Mouse (Mus musculus): ENCODE results near the gene Dusp1. TPM values are rescaled to one million over a fixed set of nuclear protein-coding genes. Genes with fewer than 3 reads are reported as not detected.

Dusp1 gene
- polyA plus RNA-seq, 1 experiment: 75.0 TPM

DNA sequence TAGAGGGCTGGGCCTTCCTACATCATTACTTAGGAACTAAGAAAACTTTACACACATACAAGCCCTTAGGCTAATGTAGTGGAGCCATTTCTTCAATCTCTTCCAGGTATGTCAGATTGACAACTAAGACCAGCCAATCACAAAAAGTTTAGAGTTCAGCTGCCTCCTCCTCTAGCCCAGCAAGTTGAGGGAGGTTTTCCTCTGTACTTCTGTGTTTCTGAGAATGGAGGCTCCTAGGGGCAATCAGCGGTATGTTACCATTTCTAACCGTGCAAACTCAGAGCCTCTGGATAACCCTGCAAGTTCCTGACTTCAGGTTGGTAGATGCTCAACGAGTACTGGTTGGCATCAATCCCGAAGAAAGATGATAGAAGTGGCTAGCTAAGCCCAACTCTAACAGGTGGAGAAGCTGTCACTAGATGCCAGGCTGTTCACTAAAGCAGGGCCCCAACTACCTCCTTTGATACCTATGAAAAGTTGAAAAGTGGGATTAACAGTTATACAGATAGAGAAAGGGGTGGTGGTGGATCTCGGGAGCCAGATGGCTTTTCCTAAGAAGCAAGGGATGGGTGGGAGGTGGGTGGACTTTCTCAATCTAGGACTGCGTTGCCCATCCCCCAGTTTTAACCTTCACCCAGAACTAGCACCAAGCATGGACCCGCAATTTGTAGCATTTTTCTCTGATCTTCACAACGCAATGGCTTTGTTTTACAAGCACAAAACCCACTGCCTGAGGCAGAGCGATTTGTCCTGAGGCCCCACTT lies 1.2 kb downstream of the Dusp1 start:
- no peak for DNase-seq (ENCODE audit: low spot score)

DNA sequence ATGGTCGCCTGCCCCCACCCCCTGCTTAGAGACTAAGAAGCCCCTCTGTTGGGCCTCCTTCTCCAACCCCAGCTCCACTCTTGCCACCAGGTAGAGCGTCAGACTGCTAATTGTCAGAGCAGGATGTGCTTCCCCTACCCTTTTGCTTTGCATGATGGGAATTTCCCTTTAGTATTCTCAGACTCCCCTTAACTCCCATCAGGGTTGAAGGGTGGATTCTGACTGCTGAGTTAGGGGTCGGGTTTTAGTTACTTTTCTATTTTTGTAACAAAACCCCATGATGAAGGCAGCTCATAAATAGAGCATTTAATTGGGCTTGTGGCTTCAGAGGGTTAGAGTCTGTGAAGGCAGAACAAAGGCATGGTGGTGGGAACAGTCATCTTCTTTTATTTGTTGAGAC lies 8.9 kb downstream of the Dusp1 start:
- DNase-seq (ENCODE audit: low spot score): no peak

DNA sequence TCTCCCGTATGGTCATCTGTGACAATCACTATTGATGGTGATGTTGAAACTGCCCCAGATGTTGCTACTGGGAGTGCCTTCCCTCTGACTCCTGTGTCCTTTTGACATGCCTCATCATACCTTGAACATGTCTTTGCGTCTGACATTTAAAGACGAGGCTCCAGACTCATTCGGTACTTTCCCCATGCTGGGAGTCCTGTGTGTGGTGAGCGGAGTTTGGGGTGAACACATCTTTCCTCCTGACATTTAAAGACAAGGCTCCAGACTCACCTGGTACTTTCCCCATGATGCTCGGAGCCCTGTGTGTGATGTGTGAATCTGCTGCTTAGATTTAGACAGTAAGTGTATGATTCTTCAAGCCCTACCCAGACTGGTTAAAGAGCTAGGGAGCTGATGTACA lies 10.8 kb downstream of the Dusp1 start:
- DNase-seq (ENCODE audit: low spot score): no peak

DNA sequence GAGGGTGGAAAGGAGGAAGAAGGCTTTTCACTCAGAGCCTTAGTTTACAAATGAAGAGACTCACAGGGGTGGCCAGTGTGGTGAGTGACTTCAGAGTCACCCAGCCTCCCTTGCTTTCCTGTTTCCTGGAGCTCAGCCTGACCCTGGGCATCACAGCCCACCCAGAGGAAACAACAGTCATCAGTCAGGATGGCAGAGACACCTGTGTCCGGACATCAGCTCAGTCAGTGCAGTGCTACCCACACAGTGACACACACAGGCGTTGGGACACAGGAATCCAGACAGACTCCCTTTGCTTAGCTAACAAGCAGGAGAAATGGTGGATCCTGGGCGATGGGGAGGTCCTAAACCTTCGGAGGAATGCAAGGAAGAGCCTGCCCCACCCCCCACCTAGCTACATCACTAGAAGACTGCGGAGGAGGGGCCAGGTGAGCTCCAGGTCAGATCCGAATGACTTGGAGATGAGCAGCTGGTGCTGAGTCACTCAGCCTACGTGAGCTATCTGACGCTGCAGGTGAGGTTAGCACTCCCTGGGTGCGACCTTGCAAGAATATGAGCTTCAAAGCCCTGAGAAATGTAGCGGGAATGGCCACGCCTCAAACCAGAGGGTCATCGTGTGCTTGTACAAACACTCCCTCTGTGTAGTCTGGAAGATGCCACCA lies 12.6 kb downstream of the Dusp1 start:
- DNase-seq (ENCODE audit: low spot score): no peak

DNA sequence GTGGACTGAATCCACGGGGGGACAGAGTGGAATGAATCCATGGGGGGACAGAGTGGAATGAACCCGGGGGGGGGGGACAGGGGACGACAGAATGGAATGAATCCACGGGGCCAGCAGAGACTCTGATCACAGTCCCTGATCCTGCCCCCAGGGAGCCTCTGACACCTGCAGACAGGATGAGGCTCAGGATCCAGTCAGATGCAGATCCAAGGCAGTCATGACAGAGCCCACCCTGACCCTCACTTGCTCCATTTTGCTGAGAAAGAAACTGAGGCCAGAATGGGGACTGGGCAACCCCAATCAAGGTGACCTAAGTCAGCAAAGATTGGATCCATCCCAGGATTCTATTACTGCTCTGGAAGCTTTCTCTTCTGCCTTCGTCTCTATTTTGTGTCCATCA lies 13.4 kb downstream of the Dusp1 start:
- DNase-seq (ENCODE audit: low spot score): no peak

DNA sequence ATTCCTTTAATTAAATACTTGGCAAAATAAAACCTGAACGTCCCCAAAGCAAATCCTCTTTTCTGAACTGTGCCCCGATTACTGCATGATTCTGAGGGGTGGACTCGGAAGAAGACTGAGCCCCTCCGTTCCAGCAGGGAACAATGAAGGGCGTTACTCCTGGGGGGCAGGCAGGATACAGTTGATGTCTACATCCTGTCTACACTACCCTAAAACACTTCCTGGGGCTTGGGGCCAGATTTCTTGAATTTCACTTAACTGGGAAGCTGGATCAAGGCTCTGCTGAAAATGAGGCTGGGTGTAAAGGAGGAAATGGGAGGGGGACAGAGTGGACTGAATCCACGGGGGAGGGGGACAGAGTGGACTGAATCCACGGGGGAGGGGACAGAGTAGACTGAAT lies 14.2 kb downstream of the Dusp1 start:
- DNase-seq (ENCODE audit: low spot score): no peak

DNA sequence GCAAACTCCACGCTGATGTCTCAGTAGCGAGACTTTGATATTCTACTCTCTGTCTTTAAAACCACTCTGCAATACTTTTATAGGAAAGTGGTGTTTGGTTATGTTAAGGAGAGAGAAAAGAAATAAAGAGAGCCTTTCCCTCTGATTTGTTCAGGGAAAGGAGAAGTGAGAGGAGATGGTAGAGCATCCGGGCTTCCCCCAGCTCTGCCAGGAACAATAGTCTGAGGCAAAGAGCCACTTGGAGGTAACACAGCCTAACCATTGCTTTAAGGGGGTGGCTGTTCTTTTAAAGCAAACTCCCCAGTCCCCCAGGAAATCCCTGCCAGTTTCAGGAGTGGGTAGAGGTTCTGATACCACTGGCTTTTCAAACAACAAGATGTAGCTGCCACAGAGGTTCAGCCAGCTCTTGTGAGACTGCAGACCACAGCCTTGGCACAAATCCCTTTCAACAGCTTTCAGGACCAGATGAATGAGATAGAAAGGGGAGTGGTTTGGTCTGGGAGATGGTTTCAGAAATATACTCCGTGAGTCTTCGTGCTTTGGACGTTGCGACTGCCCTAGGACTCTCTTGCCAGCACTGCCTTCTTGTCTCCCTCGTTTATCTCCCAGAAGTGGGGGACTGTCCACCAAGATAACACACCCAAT lies 17.5 kb downstream of the Dusp1 start:
- no peak for DNase-seq (ENCODE audit: low spot score)

DNA sequence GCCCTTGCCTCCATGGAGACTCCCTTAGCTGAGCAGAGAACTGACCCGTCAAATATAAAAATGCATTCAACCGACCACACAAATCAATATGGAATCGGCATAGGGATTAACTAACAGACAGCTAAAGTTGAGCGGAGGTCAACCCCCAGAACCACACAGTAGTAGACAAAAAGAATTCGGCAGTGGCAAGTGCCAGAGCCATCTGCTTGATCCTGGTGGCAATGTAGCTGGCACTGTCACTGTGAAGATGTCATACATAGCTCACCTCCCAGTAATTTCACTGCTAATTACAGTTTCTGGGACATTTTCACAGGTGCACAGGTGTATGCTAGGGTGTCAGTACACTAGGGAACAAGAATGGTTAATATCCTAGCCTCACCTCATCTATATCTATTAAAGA lies 21.8 kb downstream of the Dusp1 start:
- DNase-seq (ENCODE audit: low spot score): no peak

DNA sequence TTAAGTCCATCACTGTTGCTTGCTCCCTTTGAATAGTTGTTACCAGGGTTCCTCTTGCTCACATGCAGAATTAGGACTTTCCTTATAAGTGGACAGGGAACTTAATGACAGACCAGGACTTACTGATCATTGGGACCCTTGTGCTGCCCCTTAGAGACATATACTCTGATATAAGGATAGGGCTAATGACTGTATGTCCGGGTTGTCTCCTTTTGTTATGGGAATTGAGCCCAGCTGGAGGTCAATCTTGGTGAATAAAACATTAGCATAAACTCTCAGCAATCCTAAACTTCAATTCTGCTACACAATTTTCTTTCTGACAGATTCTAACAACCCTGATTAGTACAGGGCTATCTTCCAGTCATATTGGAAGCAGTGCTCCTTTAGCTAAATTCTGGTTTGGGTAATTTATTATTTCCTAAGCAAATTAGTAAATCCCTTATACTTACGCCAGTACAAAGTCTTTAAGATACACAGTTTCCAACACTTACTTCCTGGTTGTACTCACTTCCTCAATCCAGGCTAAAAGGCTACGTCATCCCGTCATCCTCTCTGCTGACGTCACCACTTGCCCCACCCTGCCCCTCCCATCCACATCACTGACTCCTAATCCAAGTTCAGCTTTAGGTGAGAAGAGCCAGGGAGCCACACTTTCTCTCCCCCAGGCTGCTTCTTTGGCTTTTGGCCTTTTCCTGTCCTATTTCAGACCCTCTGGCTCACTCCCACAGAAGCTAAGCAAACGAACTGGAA lies 24.0 kb downstream of the Dusp1 start:
- no peak for DNase-seq (ENCODE audit: low spot score)

DNA sequence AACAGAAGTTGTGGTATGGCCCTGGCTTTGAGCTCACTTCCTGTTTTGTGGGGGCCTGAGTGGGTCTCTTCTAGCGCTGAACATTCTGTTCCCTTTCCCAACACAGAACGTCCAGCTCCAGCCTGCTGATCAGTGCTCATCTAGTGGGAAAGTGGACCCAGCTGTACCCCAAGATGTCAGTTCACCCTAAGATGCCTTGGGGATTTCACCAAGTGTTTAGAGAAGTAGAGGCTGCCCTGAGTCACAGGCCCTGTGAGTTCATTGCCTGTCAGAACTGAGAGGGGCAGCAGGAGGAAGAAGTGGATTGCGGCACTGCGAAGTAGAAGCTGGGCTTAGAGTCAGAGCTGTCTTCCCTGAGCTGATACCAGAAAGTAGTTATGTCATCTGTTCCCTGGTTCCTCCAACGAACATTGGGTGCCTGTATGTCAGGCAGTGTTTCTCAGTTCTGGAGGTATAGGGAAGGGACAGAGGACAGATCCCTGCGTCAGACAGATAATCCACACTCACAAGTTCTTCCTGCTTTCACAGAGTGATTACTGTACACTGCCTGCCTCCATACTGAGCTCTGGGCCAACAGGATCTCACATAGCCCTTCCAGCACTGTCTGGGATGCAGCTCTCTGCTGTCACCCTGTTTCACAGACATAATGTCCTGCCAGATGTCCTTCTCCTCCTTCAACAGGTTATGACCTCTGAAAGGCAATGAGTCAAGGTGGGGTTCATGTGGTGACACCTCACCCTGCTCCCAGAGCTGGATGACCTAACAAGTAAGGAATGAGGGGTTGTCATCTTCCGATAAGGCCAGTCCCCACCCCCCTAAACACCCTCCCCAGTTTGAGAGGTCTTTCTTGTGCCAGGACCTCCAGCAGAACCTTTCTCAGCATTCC lies 26.4 kb downstream of the Dusp1 start:
- DNase-seq (ENCODE audit: low spot score): no peak

DNA sequence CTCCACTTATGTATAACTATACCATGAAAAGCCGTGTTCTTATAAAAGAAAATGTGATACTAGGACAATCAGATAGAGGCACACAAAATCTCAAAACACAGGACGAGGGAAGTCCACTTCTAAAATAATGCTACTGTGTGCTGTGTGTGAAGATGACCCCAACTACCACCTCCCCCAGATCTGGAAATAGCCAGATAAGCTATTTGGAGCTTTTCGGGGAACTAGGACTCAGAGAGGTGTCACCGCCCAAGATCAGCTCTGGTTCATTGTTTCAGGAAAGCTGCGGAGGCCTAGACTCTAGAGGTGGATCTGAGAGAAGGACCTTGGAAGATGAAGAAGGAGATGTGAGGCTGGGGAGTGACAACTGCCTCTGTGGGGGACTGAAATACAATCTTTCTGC lies 27.2 kb downstream of the Dusp1 start:
- no peak for DNase-seq (ENCODE audit: low spot score)

DNA sequence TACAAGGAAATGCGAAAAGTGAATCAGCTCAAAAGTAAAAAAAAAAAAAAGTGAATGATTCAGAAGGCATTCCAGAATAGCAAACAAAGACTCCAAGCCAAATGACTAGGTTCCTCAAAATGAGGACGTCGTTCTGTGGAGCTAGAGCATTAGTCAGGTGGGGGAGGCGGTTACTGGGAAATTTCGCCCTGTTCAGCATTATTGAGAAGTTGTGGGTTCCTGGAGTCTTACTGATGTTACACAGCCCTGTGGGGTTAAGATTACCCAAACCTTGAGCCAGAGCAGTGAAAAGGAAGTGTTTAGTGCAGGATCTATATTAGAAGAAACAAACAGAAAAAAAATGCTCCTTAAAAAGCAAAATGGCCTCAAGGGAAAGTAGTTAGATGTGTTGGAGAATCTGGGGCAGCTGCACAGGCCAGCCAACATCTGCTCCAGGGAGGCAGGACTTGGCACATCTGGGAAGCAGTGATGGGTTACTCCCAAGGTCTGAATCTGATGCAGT lies 28.0 kb downstream of the Dusp1 start:
- no peak for DNase-seq (ENCODE audit: low spot score)

DNA sequence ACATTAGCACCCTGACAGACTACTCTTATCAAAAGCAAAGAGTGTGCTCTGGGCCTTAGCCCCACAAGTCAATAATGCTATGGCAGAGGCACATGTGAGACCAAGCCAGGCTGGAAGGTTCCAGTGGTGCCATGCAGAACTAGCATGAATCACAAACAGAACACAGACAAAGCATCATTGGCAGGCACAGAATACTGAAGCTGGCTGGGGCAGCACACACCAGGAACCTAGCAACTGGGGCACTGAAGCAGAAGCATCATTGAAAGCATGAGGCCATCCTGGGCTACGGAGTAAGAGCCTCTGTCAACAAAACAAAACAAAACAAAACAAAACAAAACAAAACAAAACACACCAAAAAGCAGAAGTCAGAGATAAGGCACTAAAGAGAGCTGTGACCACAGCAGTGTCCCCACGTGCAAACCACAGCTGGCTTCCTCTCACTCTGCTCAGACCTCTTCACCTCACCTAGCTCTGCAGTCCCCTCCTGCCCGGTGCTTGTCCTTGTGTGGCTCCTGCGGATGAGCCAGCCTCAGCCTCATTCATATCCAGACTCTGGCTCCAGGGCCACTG lies 29.4 kb downstream of the Dusp1 start:
- DNase-seq (ENCODE audit: low spot score): no peak

DNA sequence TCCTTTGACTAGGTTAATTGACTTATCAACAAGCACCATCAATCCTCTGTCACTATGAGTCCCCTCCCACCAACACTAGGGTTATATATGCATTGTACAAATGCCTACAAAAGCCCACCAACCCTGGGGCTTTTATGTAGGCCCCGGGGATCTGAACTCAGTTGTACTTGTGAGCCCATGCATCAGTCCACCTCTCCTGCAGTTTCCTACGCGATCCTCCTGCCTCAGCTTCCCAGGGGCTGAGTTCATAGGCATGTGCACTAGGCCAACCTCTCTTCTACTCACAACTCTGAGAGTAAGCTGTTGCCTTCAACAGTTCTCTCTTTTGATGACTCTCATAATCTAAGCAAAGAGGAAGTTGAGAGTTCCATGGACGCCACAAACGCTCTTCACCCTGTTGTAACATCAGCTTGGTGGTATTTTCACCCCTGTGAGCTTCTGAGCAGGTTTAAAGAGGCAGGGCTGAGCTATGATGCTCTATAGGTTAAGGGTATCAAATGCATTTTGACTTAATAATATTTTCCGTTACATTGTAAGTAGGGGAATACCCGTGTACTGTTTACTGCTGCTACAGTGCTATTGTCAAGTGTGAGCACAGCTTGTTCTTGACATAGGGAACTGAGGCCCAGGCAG lies 30.4 kb downstream of the Dusp1 start:
- no peak for DNase-seq (ENCODE audit: low spot score)

DNA sequence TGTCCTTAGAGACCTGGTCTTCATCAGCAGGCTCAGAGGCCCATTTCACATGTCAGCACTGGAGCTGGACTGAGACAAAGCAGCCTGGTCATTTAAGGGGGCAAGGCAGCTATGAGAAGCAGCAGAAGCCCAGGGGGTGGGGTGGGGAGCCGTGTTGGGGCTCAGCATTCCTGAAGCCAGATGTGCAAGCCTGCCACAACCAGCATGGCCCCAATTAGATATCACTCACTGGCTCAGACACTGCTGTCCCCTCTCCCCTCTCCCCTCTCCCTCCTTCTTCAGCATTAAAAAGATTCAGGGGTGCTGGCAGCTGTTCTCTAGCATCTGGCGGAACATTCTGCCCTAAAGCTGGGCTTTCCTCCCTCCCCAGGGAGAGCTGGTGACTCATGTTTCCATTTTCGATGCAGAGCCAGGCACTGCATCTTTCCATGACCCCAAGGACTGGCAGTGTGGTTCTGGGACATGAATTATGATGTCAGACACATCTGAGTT lies 31.3 kb downstream of the Dusp1 start:
- no peak for DNase-seq (ENCODE audit: low spot score)

DNA sequence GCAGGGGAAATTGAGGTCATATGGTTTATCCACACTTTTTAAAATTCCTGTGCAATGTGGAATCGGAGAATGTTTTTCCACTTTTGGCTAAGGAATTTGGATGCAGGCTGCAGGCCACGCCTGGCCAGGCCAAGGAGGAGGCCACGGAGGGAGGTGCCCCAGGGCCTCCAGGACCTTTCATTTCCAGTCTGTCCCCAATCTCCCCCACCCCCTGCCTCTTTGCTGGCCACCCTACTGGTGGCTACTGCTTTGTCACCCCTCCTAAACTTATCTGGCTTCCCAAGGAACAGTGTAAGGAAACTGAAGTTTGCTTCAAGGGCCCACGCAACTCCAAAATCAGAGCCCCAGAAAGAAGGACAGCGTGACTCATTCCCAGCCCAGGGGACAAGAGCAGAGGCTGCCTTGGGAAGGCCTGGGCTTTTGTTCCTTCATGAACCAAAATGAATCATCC lies 32.1 kb downstream of the Dusp1 start:
- no peak for DNase-seq (ENCODE audit: low spot score)

DNA sequence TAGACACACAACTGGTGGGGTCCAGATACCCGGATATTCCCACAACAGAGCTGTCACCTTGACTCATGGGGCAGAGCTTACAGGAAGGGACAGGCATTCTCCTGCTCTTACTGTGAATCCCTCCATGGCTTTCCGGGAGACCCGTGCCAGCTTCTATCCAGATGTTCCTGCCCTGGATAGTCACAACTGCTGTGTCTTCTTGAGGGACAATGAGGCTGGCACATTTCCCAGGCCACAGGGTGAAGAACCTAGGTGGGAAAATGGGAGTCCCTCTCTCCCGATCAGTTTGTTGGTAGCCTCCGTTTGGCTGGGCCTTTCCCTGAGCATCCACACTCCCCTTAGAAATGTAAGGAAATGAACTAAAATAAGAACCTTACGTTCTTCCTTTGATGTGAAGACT lies 33.2 kb downstream of the Dusp1 start:
- DNase-seq (ENCODE audit: low spot score): no peak

DNA sequence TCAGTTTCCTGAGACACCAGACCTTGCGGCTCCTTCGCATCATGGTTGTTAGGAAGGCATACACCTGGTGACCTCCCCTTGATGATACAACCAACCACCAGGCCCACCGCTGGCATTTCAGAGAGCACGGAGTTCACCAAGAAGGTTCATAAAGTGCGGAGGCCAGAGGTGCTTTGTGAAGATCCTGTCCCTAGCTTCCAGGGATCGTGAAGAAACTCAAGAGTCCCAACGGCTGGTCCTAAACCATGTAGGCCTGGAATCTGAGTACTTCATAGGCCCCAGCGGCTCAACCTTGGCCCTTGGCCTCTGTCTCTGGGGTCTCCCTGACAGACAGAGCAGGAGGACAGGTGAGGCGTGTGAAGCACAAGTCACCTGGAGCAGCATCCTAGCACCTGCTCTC lies 34.6 kb downstream of the Dusp1 start:
- DNase-seq (ENCODE audit: low spot score): no peak

DNA sequence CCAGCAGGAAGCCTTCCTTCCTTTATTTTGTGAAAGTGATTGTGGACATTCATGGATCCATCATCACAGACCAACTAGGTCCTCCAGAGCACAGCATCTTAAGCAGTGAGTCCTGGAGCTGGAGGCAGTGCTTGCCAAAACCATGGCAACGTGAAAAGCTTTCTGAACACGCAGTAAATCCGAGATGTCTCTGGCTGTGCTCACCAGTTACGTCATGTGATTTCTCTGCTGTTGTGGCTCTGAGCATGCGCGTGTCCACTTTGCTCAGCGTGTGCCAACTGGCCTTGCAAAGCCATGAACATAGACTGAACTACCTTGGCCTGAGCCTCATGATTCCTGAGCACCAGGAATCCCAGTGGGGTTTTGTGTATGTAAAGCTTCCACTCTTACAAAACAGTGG lies 36.6 kb downstream of the Dusp1 start:
- DNase-seq (ENCODE audit: low spot score): no peak

DNA sequence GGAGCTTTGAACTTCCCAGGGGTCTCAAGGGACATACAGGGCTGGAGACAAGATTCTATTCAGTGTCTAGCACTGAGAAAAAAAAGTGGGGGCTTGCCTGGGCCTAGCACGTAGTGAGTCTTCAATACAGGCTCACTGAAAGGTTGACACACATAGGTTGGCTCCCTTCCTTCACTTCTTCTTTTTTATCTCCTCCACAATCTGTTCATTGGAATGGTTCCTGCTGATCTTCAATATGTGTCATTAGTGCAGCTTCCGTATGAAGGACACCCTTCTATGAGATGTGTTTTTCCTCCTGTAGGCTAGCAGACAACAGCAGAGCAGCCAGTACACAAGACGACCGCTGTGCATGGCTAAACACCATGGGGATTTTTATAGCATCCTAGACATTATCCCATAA lies 37.1 kb downstream of the Dusp1 start:
- no peak for DNase-seq (ENCODE audit: low spot score)
